ENCODE assay signal across 27 mouse cellular contexts in genomic region chr17:31713709-31714108, GRCm38 (mm10). TPM values are rescaled to one million over a fixed set of nuclear protein-coding genes. Genes with fewer than 3 reads are reported as not detected.
DNase-seq lines count a peak whose midpoint lies in the region; ATAC-seq and TF ChIP-seq lines count a peak whose summit lies in the region.
"Had no signal": no experiment of that assay in that cellular context is flagged by ENCODE, and none has a peak within 500 bp of the region (broad histone marks: within the 10 kb centered on the region; RNA-seq: fewer than 3 reads in every experiment).

No protein-coding gene starts in this region.

- H3K27ac ChIP-seq in lung, embryonic 15.5 days = peak overlapping the region; percentile 77
- H3K27ac ChIP-seq in lung, postnatal 0 days (ENCODE audit: low read length) = peak overlapping the region; percentile 85
- H3K27ac ChIP-seq: embryonic facial prominence, embryonic 10.5 days; embryonic facial prominence, embryonic 12.5 days; forebrain, embryonic 13.5 days; forebrain, embryonic 15.5 days had no signal

- DNase-seq in lung, postnatal 14 days = no peak
- peak; percentile 70 for DNase-seq in lung, postnatal 0 days (ENCODE audit: low spot score)
- DNase-seq in lung, postnatal 10 days = peak; percentile 24
- peak; percentile 36 for DNase-seq in retina, embryonic 14.5 days (ENCODE audit: low spot score)
- no peak for DNase-seq in Muller cell, postnatal 12 days (ENCODE audit: inconsistent ontology term)
- no peak for DNase-seq in left cerebral cortex, postnatal 36 days (ENCODE audit: low spot score in 2 of 2)
- DNase-seq in cerebellum, adult 9-11 months = no peak
- DNase-seq: adrenal gland, adult 8-10 months; adrenal gland, postnatal 14 days; adrenal gland, postnatal 36 days; cerebellum, adult 11 months; cerebellum, adult 18-20 months; cerebellum, adult 8-10 months; cerebellum, postnatal 10 days; cerebellum, postnatal 25 days; forebrain, postnatal 0 days had no signal

- WGBS in lung, embryonic 15.5 days = 58% methylated on average over 9 of the region's 9 CpGs
- 56% methylated on average over 9 of the region's 9 CpGs for WGBS in lung, postnatal 0 days

- ATAC-seq in lung, embryonic 15.5 days (ENCODE audit: borderline replicate concordance, extremely low read depth, low FRiP score, low TSS enrichment) = peak; percentile 19; the same call in 1 of the 2 replicates
- ATAC-seq in lung, postnatal 0 days = peak; percentile 84
- ATAC-seq: activated CD4-positive, CD25-positive, alpha-beta regulatory T cell, adult 4 months; forebrain, embryonic 13.5 days; forebrain, embryonic 15.5 days; forebrain, postnatal 0 days; Patski had no signal

- no peaks in the 10 kb centered on the region for H3K27me3 ChIP-seq in lung, embryonic 15.5 days
- H3K27me3 ChIP-seq in lung, postnatal 0 days (replicated peaks; ENCODE audit: insufficient read depth, low read length) = no peaks in the 10 kb centered on the region
- H3K27me3 ChIP-seq: embryonic facial prominence, embryonic 12.5 days; forebrain, embryonic 13.5 days; forebrain, embryonic 15.5 days; Patski had no signal

- no peak for TF ChIP-seq EP300 in lung, postnatal 0 days (IDR thresholded peaks at IDR 0.05)

- no peaks in the 10 kb centered on the region for H3K36me3 ChIP-seq in lung, embryonic 15.5 days
- H3K36me3 ChIP-seq in lung, postnatal 0 days (ENCODE audit: insufficient read depth, low read length) = no peaks in the 10 kb centered on the region
- H3K36me3 ChIP-seq: embryonic facial prominence, embryonic 10.5 days; embryonic facial prominence, embryonic 12.5 days; forebrain, embryonic 15.5 days had no signal

- no peaks in the 10 kb centered on the region; the same call in 1 of the 2 replicates for H3K9me3 ChIP-seq in lung, embryonic 15.5 days
- H3K9me3 ChIP-seq in lung, postnatal 0 days (ENCODE audit: low read length) = no peaks in the 10 kb centered on the region
- H3K9me3 ChIP-seq: embryonic facial prominence, embryonic 10.5 days; embryonic facial prominence, embryonic 12.5 days; forebrain, embryonic 13.5 days; forebrain, embryonic 15.5 days had no signal

- no peak for TF ChIP-seq CTCF in lung, postnatal 0 days (IDR thresholded peaks at IDR 0.05)

- no peak overlapping the region for H3K9ac ChIP-seq in lung, embryonic 15.5 days
- H3K9ac ChIP-seq in lung, postnatal 0 days (replicated peaks; ENCODE audit: low read depth) = no peak overlapping the region
- H3K9ac ChIP-seq: embryonic facial prominence, embryonic 12.5 days; forebrain, embryonic 13.5 days; forebrain, embryonic 15.5 days; forebrain, postnatal 0 days had no signal

- intact Hi-C loops in left cerebral cortex, postnatal 36 days (cut with DNase I) = no loop called here

- no peak overlapping the region for H3K4me3 ChIP-seq in lung, embryonic 15.5 days
- no peak overlapping the region for H3K4me3 ChIP-seq in lung, postnatal 0 days (ENCODE audit: low read depth, low read length)
- H3K4me3 ChIP-seq: embryonic facial prominence, embryonic 10.5 days; embryonic facial prominence, embryonic 12.5 days; forebrain, embryonic 13.5 days; forebrain, embryonic 15.5 days had no signal

- H3K4me1 ChIP-seq in lung, embryonic 15.5 days = peaks cover 9% of the 10 kb centered on the region; the same call in 1 of the 2 replicates
- H3K4me1 ChIP-seq in lung, postnatal 0 days (ENCODE audit: insufficient read depth, low read depth, low read length) = no peaks in the 10 kb centered on the region

- H3K4me2 ChIP-seq in lung, embryonic 15.5 days = no peak overlapping the region
- H3K4me2 ChIP-seq in lung, postnatal 0 days (replicated peaks; ENCODE audit: low read depth, low read length) = no peak overlapping the region
- H3K4me2 ChIP-seq: embryonic facial prominence, embryonic 12.5 days; forebrain, embryonic 13.5 days; forebrain, embryonic 15.5 days had no signal

RNA-seq across cellular contexts. Expression of gene Cryaa, which starts 36.1 kb away (rescaled TPM):
- not detected in 2 replicates for polyA plus RNA-seq in lung, embryonic 15.5 days (2015; fragmentation: Nextera tagmentation; extraction: Ambion mirVana)
- polyA plus RNA-seq in lung, postnatal 0 days (2015; fragmentation: Nextera tagmentation; extraction: Ambion mirVana) = 0.76 and 1.2 TPM in 2 replicates
- total RNA-seq in left cerebral cortex, postnatal 36 days (2021) = not detected
- total RNA-seq: adrenal gland, adult 18-20 months; adrenal gland, adult 8-10 months; adrenal gland, postnatal 14 days; adrenal gland, postnatal 36 days; forebrain, postnatal 0 days; MEL had no signal
- polyA plus RNA-seq: activated CD4-positive, CD25-positive, alpha-beta regulatory T cell, adult 4 months; C2C12; forebrain, embryonic 11.5 days; forebrain, embryonic 13.5 days; forebrain, embryonic 15.5 days; forebrain, postnatal 0 days; Patski had no signal

RNA-seq across cellular contexts. Expression of gene U2af1, which starts 55.0 kb away (rescaled TPM):
- polyA plus RNA-seq in lung, embryonic 15.5 days (2015; fragmentation: Nextera tagmentation; extraction: Ambion mirVana) = 332 and 360 TPM in 2 replicates
- 151 and 161 TPM in 2 replicates for polyA plus RNA-seq in lung, postnatal 0 days (2015; fragmentation: Nextera tagmentation; extraction: Ambion mirVana)
- total RNA-seq in left cerebral cortex, postnatal 36 days (2021) = 100 to 1,000 TPM; 112 to 118 TPM

Comparison
In these comparisons a context has a peak if more than half of its experiments do, and no peak if none do; other contexts are left out.
1. DNase-seq: peak in lung, postnatal 0 days (single experiment), lung, postnatal 10 days (single experiment) and retina, embryonic 14.5 days (single experiment); none in lung, postnatal 14 days (single experiment), Muller cell, postnatal 12 days (single experiment), left cerebral cortex, postnatal 36 days (0 of 2) and cerebellum, adult 9-11 months (single experiment).